Mouse (Mus musculus): ENCODE results near the gene Zfp296. TPM values are rescaled to one million over a fixed set of nuclear protein-coding genes. Genes with fewer than 3 reads are reported as not detected.
A peak's percentile ranks its signal among the peaks of the same experiment; 100 is the strongest.

Gene Zfp296
- total RNA-seq, 2 experiments from 2014 or later: 1.5 to 2.0 TPM

DNA sequence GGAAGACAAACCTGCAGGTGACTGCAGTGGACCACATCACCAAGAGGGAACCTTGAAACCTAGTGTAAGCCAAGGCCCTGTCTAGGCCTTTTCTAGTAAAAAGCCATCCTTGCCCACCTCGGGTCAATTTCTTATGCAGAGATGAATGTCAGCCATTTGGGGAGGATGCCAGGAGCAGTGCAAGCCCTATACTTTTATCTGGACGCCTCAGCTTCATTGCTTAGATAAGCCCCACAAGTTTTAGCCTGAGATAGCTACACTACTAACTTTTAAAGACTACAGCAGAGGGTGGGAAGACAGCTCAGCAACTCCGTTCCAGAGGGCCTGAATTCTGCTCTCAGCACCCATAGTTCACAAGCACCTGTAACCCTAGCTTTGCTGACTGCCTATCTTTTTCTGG lies 13.2 kb upstream of the Zfp296 start:
- TF ChIP-seq CTCF (IDR thresholded peaks at IDR 0.05): no peak
- H3K4me3 ChIP-seq: no peak overlapping the region
- no peak overlapping the region for H3K27ac ChIP-seq
- intact Hi-C loops (cut with DNase I): loop anchor here (2.0 to 5.0 kb wide), 2 partner anchors 57 to 105 kb away; partner anchors contain the start of genes Bloc1s3, Mark4 and Trappc6a
- DNase-seq (ENCODE audit: extremely low spot score in 1 of 2, low spot score in 2 of 2): no peak

DNA sequence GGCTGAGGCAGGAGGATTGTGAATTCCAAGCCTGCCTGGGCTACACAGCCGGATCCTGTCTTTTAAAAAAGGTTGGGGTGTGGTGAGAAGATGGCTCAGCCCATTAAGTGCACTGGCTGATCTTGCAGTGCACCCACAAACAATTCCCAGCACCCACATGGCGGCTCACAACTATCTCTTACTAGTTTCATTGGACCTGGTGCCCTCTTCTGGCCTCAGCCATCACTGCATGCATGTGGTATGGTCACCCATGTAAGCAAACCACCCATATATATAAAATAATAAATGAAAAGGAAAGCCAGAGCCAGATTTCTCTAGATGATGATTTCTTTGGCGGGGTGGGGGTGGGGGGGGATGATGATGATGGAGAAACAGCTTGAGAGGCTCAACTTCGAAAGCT lies 12.6 kb upstream of the Zfp296 start:
- TF ChIP-seq CTCF (IDR thresholded peaks at IDR 0.05): peak; percentile 26
- no peak for DNase-seq (ENCODE audit: extremely low spot score in 1 of 2, low spot score in 2 of 2)
- intact Hi-C loops (cut with DNase I): loop anchor here (5.0 kb wide), 1 partner anchor 57 kb away; the partner anchor contains the start of genes Bloc1s3 and Trappc6a
- Histone ChIP-seq H3K27ac (no peak overlapping the region), H3K4me3 (no peak overlapping the region)

DNA sequence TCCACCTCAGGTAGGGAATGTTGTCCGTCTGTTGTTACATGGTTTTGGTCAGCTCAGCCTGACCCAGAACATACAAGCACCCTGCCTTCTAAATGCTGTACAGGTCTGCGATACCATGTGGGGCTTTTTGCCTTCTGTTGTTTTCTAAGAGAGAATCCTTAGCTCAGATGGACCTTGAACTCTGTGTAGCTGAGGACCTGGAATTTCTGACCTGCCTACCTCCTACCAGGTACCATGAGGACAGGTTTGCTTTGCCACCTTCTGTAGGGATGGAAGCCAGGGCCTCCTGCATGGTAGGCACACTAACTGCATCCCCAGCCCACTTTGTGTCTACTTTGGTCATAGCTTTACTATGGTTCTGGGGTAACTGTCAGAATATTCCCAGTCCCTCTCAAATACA lies 11.3 kb upstream of the Zfp296 start:
- H3K4me3 ChIP-seq: no peak overlapping the region
- no peak overlapping the region for H3K27ac ChIP-seq
- DNase-seq (ENCODE audit: extremely low spot score in 1 of 2, low spot score in 2 of 2): no peak
- TF ChIP-seq CTCF (IDR thresholded peaks at IDR 0.05): no peak
- intact Hi-C loops (cut with DNase I): no loop called here

DNA sequence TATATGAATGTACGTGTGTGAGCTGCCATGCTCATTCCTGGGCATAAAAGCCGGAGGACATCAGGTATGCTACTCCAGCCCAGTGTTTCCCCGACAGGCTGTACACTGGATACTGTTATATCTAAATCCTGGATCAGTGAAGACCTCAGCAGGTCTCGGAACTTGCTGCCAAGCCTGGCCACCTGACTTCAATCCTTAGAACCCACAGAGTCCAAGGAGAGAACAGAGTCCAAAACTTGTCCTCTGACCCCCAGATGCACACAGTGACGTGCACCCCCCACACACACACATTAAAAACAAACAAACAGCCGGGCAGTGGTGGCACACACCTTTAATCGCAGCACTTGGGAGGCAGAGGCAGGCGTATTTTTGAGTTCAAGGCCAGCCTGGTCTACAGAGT lies 9.7 kb upstream of the Zfp296 start:
- intact Hi-C loops (cut with DNase I): no loop called here
- no peak overlapping the region for H3K4me3 ChIP-seq
- TF ChIP-seq CTCF (IDR thresholded peaks at IDR 0.05): no peak
- no peak overlapping the region for H3K27ac ChIP-seq
- DNase-seq (ENCODE audit: extremely low spot score in 1 of 2, low spot score in 2 of 2): no peak

- no peak overlapping the region for H3K4me3 ChIP-seq
- no peak overlapping the region for H3K27ac ChIP-seq
- DNase-seq (ENCODE audit: extremely low spot score in 1 of 2, low spot score in 2 of 2): no peak
- intact Hi-C loops (cut with DNase I): loop anchor here (5.0 kb wide), 1 partner anchor 162 kb away; no protein-coding TSS in a partner anchor
- no peak for TF ChIP-seq CTCF (IDR thresholded peaks at IDR 0.05)
These were observed 7.4 kb upstream of the Zfp296 start for GRCm38 (mm10) chr7:19569647-19570046.

DNA sequence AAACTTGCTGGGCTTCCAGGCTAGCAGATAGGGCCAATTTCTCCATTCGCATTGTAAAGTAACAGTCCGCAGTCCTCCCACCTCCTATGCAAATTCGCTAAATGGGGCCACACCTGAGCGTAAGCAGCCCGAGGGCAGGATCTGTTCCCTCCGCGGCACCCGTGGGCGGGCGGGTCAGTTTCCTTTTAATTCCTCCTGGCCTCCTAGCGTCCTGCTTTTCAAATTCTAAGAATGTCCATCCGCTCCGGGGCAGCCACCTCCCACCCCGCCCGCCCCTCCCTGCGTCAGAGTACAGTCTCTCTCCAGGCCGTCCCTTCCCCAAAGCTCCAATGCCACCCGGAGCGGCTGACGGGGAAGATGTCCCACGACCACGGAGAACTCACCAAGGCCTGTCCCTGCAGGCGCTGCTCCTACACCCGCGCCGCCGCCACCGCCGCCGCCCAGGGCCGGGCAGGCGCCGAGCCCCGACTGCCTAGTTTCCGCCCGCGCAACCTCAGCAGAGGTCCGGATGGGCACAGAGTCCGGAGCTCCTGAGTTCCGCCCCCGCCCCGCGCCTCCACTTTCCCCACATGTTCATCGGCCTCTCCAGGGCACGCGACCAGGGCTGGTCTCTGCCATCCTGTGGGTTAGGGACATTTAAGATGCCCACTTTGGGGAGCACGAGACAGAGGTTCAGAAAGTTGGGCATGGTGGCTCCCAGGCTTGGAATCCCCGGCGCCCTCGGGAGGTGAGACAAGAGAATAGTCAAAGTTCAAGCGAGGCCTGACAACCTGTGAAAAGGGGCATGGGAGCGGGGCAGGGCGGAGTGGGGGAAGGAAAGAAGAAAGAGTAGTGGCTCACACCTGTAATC lies 3.9 kb upstream of the Zfp296 start:
- TF ChIP-seq CTCF (IDR thresholded peaks at IDR 0.05): no peak; the same call in none of the 2 replicates
- intact Hi-C loops (cut with DNase I): loop anchor here (5.0 kb wide), 1 partner anchor 166 kb away; no protein-coding TSS in a partner anchor

DNA sequence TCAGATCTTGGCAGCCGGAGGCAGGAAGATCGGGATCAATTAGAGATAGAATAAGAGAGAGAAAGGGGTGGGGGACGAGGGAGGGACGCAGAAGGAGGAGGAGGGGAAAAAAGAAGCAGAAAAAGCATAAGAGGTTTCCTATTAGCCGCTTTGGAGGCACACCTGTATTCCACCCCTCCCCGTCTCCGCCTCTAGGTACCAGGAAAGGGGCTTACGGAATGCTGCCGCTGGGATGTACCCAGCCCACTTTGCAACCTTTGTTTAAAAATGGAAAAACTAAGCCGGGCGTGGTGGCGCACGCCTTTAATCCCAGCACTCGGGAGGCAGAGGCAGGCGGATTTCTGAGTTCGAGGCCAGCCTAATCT lies 3.3 kb upstream of the Zfp296 start:
- no peak for TF ChIP-seq CTCF (IDR thresholded peaks at IDR 0.05)
- Histone ChIP-seq H3K4me3 (peak overlapping the region; percentile 86), H3K27ac (peak overlapping the region; percentile 79)
- intact Hi-C loops (cut with DNase I): loop anchor here (5.0 kb wide), 1 partner anchor 166 kb away; no protein-coding TSS in a partner anchor
- DNase-seq (ENCODE audit: extremely low spot score in 1 of 2, low spot score in 2 of 2): no peak

More for the DNA sequence above, 3.9 kb upstream of the Zfp296 start:
- DNase-seq (ENCODE audit: extremely low spot score in 1 of 2, low spot score in 2 of 2): peak; percentile 71 to 80
- peak overlapping the region; percentile 79 for H3K27ac ChIP-seq
- H3K4me3 ChIP-seq: peak overlapping the region; percentile 86

- intact Hi-C loops (cut with DNase I): no loop called here
- DNase-seq (ENCODE audit: extremely low spot score in 1 of 2, low spot score in 2 of 2): no peak
- TF ChIP-seq CTCF (IDR thresholded peaks at IDR 0.05): no peak
- no peak overlapping the region for H3K27ac ChIP-seq
- H3K4me3 ChIP-seq: no peak overlapping the region
These were observed 1.5 kb upstream of the Zfp296 start for GRCm38 (mm10) chr7:19575559-19575958.

DNA sequence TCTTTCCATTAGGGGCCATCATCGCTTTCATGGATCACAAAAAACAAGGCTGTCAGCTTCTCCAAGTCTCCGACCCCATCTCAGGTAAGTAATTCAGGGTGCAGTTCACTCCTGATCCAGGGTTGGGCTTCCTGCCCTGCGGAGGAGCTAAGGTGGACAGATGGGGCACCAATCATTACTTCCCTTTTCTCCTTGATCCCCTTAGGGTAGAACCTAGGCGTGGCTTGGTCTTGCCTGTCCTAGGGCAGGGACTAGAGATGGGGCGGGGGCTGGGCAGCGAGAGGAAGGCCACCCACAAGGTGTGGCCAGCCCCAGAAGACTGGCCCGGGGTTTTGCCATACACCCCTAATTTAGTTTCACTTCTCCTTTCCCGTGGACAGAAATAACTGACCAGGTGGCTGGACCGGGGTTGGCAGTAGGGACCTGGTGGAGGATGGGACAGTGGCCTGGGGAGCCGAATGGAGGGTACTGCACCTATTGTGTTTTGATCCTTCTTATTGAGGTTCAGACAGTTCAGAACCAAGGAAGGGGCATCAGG lies 859 bp downstream of the Zfp296 start:
- H3K4me3 ChIP-seq: peak overlapping the region; percentile 49
- intact Hi-C loops (cut with DNase I): no loop called here
- H3K27ac ChIP-seq: no peak overlapping the region
- TF ChIP-seq CTCF (IDR thresholded peaks at IDR 0.05): no peak
- DNase-seq (ENCODE audit: extremely low spot score in 1 of 2, low spot score in 2 of 2): no peak

DNA sequence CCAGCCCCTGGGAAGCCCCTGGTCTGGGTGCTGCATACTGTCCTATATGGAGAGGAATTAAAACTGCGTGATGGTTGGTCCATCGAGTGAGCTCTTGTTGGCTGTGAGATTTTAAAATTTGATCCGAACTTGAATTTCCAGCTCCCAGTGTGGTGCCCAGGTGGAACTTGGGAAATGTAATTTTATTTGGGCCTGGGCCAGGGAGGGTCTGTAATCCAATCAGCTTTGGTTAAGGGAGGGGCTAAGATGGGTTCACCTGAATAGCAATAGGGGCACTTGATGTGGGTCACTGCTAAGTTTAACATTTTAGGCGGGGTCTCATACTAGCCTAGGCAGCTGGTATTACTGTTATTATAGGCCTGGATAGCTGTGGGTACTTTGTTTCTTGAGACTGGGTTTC lies 1.3 kb downstream of the Zfp296 start:
- no peak for TF ChIP-seq CTCF (IDR thresholded peaks at IDR 0.05)
- Histone ChIP-seq H3K27ac (no peak overlapping the region), H3K4me3 (no peak overlapping the region)
- intact Hi-C loops (cut with DNase I): no loop called here
- no peak for DNase-seq (ENCODE audit: extremely low spot score in 1 of 2, low spot score in 2 of 2)

DNA sequence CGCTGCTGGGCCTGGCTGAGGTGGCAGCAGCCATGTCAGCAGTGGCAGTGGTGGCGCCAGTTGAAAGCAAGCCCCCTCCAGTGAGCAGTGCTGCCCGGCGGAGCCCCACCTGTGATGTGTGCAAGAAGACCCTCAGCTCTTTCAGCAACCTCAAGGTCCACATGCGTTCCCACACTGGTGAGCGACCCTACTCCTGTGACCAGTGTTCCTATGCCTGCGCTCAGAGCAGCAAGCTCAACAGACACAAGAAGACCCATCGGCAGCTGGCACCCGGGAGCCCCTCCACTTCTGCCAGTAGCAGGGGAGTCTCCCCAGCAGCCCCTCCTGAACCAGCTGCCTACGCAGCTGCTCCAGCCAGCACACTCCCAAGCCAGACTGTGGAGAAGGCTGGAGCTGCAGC lies 2.7 kb downstream of the Zfp296 start:
- Histone ChIP-seq H3K27ac (no peak overlapping the region), H3K4me3 (no peak overlapping the region)
- intact Hi-C loops (cut with DNase I): no loop called here
- TF ChIP-seq CTCF (IDR thresholded peaks at IDR 0.05): no peak
- no peak for DNase-seq (ENCODE audit: extremely low spot score in 1 of 2, low spot score in 2 of 2)

- Histone ChIP-seq H3K27ac (no peak overlapping the region), H3K4me3 (no peak overlapping the region)
- intact Hi-C loops (cut with DNase I): no loop called here
- no peak for DNase-seq (ENCODE audit: extremely low spot score in 1 of 2, low spot score in 2 of 2)
- no peak for TF ChIP-seq CTCF (IDR thresholded peaks at IDR 0.05)
These were observed 3.5 kb downstream of the Zfp296 start for GRCm38 (mm10) chr7:19580634-19581033.

All from left cerebral cortex, adult 2 months (tissue).